Mouse (Mus musculus): ENCODE measurements around the gene Adcy7.

- TF ChIP-seq CTCF (IDR thresholded peaks at IDR 0.05; ENCODE audit: borderline replicate concordance, control insufficient read depth, extremely low read depth, insufficient read depth, low read length, poor library complexity) = no peak
- no peak for TF ChIP-seq POLR2A (IDR thresholded peaks at IDR 0.05; ENCODE audit: control insufficient read depth, extremely low read depth, insufficient read depth, low read length, poor library complexity)
Measured at GRCm38 (mm10) chr8:88339887-88340695, 67.9 kb downstream of the Adcy7 start.
